ENCODE assay signal across 8 mouse cellular contexts in genomic region chrX:70364661-70365613, GRCm38 (mm10). TPM values are rescaled to one million over a fixed set of nuclear protein-coding genes. Genes with fewer than 3 reads are reported as not detected.
DNase-seq lines count a peak whose midpoint lies in the region; ATAC-seq lines count a peak whose summit lies in the region.

Gene Ids, minus strand, starts transcription at chrX:70365084.

- peak within 1 kb of the TSS; percentile 42 for H3K4me3 ChIP-seq in intestine, embryonic 14.5 days (ENCODE audit: low read depth, low read length)

- H3K27ac ChIP-seq in intestine, embryonic 14.5 days (ENCODE audit: low read depth) = no peak within 1 kb of the TSS

- 13% methylated on average over 30 of the region's 45 CpGs for WGBS in intestine, embryonic 14.5 days

- no peaks in the 10 kb centered on the region for H3K4me1 ChIP-seq in intestine, embryonic 14.5 days (replicated peaks; ENCODE audit: control insufficient read depth, insufficient read depth, low read length)

- no peaks in the 10 kb centered on the region for H3K27me3 ChIP-seq in intestine, embryonic 14.5 days (replicated peaks; ENCODE audit: control insufficient read depth, insufficient read depth, low read length)

- no peaks in the 10 kb centered on the region for H3K36me3 ChIP-seq in intestine, embryonic 14.5 days (ENCODE audit: control insufficient read depth, insufficient read depth, low read length)

- peak; percentile 89 to 92 for DNase-seq in adrenal gland, adult (ENCODE audit: inconsistent age in 2 of 2, low spot score in 1 of 2)
- DNase-seq in embryo, embryonic 10.5 days (ENCODE audit: low spot score) = peak; percentile 88
- peak; percentile 79 for DNase-seq in gastrocnemius, postnatal 25 days
- peak; percentile 75 for DNase-seq in intestine, embryonic 14.5 days (ENCODE audit: low spot score)
- peak; percentile 83 to 84 for DNase-seq in left cerebral cortex, postnatal 14 days (ENCODE audit: low spot score in 2 of 2)
- peak; percentile 88 for DNase-seq in mesoderm, embryonic 11.5 days (ENCODE audit: low read depth, low spot score)
- DNase-seq in right cerebral cortex, postnatal 36 days (ENCODE audit: low spot score in 2 of 2) = peak; percentile 77
- peak; percentile 74 for DNase-seq in yolk sac, embryonic 10.5 days (ENCODE audit: low spot score)

- intact Hi-C loops in left cerebral cortex, postnatal 14 days (cut with DNase I) = no loop called here

- H3K9ac ChIP-seq in intestine, embryonic 14.5 days (ENCODE audit: low read length) = peak within 1 kb of the TSS; percentile 51

- peak; percentile 95 for ATAC-seq in intestine, embryonic 14.5 days (replicated peaks; ENCODE audit: low FRiP score, low TSS enrichment, low read depth)

- peak within 1 kb of the TSS; percentile 49 for H3K4me2 ChIP-seq in intestine, embryonic 14.5 days (ENCODE audit: low read length)

- H3K9me3 ChIP-seq in intestine, embryonic 14.5 days (ENCODE audit: control insufficient read depth, low read length) = no peaks in the 10 kb centered on the region

RNA-seq across cellular contexts. Expression of gene Ids, which starts in this region (rescaled TPM):
- total RNA-seq in gastrocnemius, postnatal 25 days (2021) = 10 to 100 TPM; 12.4 to 15.2 TPM
- 2.6 and 3.4 TPM in 2 replicates for polyA plus RNA-seq in intestine, embryonic 14.5 days (2014; fragmentation: Nextera tagmentation; extraction: Ambion mirVana)
- total RNA-seq in left cerebral cortex, postnatal 14 days (2021) = 100 to 1,000 TPM; 356 to 384 TPM

Comparison
In these comparisons a context has a peak if more than half of its experiments do, and no peak if none do; other contexts are left out.
1. RNA of gene Ids (total RNA-seq): 356 to 384 TPM in left cerebral cortex, postnatal 14 days; 12.4 to 15.2 TPM in gastrocnemius, postnatal 25 days; every median in the first group is over 10 times any median in the second.
2. Peak in every context shown above with its lines, with median percentiles within 50 percentile points of each other: DNase-seq.